Mouse (Mus musculus) layer of hippocampus, adult 11-12 months (tissue): Measurements from ENCODE around the gene Medag.

Experiments
- DNase-seq: peaks from one replicate; pipeline ENCODE4 v3.0.0; 2022; ENCODE audit warnings: low spot score

Gene Medag

GRCm38 (mm10) chr5:149382601-149383000 lies 28.9 kb upstream of the Medag start:
- no peak for DNase-seq

GRCm38 (mm10) chr5:149385228-149385961 lies 26.2 kb upstream of the Medag start:
- DNase-seq: no peak

GRCm38 (mm10) chr5:149386294-149386850 lies 25.2 kb upstream of the Medag start:
- DNase-seq: no peak

GRCm38 (mm10) chr5:149388947-149389346 lies 22.6 kb upstream of the Medag start:
- DNase-seq: no peak

GRCm38 (mm10) chr5:149389548-149390211 lies 21.9 kb upstream of the Medag start:
- DNase-seq: no peak

GRCm38 (mm10) chr5:149391574-149392375 lies 19.8 kb upstream of the Medag start:
- no peak for DNase-seq

- DNase-seq: no peak
These were observed 19.0 kb upstream of the Medag start for GRCm38 (mm10) chr5:149392420-149392988.

GRCm38 (mm10) chr5:149401446-149401975 lies 10.0 kb upstream of the Medag start:
- DNase-seq: no peak

- no peak for DNase-seq
These were observed 9.5 kb upstream of the Medag start for GRCm38 (mm10) chr5:149402029-149402428.

- DNase-seq: no peak
These were observed 8.2 kb upstream of the Medag start for GRCm38 (mm10) chr5:149403386-149403785.

GRCm38 (mm10) chr5:149404710-149405109 lies 6.8 kb upstream of the Medag start:
- no peak for DNase-seq

GRCm38 (mm10) chr5:149406791-149407276 lies 4.7 kb upstream of the Medag start:
- DNase-seq: peak; percentile 46

- no peak for DNase-seq
These were observed 2.0 kb upstream of the Medag start for GRCm38 (mm10) chr5:149409502-149409901.

GRCm38 (mm10) chr5:149412194-149412575 lies 636 bp downstream of the Medag start:
- no peak for DNase-seq

GRCm38 (mm10) chr5:149412671-149413070 lies 1.1 kb downstream of the Medag start:
- no peak for DNase-seq

GRCm38 (mm10) chr5:149414369-149415167 lies 3.0 kb downstream of the Medag start:
- no peak for DNase-seq

GRCm38 (mm10) chr5:149417381-149417780 lies 5.8 kb downstream of the Medag start:
- no peak for DNase-seq

- no peak for DNase-seq
These were observed 15.0 kb downstream of the Medag start for GRCm38 (mm10) chr5:149426525-149426924.

GRCm38 (mm10) chr5:149427277-149428060 lies 15.9 kb downstream of the Medag start:
- DNase-seq: no peak

- no peak for DNase-seq
These were observed 16.8 kb downstream of the Medag start for GRCm38 (mm10) chr5:149428347-149428746.
